Mouse (Mus musculus): Measurements from ENCODE around the gene Slc44a2.
A peak's percentile ranks its signal among the peaks of the same experiment; 100 is the strongest.
"Not testable (repeated sequence)": the region's sequence is repeated elsewhere in the genome, so short reads cannot be mapped to it uniquely, and the experiment has no call there.

The Slc44a2 gene

DNA sequence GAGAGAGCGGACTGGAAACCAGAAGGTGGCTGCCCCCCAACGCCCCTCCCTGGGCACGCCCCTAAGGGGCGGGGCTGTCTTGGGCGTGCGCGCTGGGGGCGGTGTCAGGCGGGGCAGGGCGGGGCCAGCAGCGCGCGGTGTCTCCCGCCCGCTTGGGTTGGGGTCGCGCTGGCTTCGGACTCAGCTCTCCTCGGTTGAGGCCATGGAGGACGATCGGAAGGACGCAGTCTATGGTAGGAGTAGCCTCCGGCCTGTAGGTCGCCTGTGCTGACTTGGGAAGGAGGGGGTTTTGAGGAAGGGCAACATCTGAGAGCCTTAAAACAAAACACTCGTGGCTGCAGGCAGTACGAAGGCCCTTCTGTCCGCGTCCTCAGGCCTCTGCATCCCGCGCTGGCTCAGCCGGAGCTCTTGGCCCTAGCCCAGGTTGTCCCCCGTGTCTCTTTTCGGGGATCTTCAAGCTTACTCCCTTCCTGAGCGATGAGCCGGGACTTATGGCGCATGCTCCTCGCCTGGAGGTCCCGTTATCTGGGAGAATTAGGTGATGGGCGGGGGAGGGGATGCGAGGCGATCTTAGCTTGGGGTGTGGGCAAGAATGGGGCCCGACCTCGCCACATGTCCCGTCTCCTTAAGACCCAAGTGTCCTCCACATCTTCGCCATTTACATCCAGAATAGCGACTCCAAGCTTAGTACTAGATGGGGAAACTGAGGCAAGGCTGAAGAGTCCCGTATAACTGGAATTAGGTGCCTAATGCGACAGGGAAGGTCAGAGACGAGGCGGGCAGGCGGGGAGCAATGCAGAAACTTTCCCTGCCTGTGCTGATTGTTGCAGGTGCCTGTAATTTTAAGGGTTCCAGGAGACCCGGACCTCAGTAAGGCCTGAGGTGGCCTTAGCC lies at the start of gene Slc44a2:
TSS of gene Slc44a2 (plus strand) at position 80 of the 894 bp plus-strand sequence.
- DNase-seq (ENCODE audit: extremely low spot score, low read depth, low spot score): no peak

DNA sequence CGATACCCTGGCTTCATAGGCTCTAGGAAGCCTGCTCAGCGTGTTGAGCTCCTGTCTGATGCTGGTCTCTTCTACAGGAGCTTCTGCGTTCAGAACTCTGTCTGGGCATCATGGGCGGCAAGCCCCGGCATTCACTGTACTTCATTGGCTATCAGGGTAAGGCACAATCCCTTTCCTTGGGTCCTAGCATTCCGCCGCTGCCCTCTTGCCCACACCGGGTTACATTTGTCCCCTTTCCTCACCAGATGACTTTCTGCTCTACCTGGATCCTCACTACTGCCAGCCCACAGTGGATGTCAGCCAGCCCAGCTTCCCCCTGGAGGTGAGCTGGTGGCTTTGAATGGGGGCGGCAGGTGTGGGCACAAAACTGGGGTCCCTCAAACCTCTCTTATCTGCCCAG lies 48.1 kb upstream of the Slc44a2 start:
- DNase-seq (ENCODE audit: extremely low spot score, low read depth, low spot score): no peak

DNA sequence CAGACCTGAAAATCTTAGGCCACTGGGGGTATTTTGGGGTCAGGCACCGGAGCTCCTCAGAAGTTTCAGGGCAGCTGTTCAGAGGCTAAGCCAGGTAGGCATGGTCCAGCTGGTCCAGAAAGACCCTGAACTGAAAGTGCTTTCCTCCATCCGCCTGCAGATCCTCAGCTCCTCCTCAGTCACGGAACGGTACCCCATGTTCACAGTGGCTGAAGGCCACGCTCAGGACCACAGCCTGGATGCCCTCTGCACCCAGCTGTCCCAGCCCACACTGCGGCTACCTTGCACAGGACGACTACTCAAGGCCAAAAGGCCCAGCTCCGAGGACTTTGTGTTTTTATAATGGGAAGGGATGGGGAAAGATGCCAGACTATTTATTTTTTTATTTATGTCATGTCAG lies 47.4 kb upstream of the Slc44a2 start:
- no peak for DNase-seq (ENCODE audit: extremely low spot score, low read depth, low spot score)

DNA sequence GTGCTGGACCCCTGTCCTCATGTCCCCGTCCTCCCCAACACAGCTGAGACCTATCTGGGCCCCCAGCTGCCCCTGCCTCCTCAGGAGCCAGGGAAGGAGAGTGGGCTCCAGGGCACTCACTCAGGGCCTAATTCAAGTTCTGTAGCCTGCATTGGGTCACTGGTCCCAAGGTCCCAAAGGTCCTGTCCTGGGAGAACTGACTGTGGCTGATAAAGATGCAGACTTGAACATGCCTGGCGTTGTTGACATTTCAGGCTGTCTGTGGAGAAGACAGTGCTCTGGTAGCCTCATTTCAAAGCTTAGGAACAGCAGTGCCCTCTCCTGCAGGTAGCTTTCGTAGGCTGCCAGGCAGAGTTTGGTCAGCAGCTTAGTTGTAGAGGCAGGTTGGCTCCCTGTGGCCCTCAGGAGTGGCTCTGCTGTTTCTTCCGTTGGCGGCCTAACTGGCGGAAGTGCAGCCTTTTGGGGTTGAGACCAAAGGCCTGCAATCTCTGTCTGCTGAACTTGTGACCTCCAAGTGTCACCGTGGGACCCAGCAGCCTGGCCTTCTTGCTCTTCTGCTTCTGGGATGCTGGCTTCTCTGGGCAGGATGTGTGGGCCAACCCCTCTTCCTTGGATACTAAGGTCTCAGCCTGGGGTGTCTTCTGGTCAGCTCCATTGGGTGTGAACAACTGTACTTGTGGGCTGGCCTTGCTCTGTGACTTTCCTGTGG lies 46.8 kb upstream of the Slc44a2 start:
- no peak for DNase-seq (ENCODE audit: extremely low spot score, low read depth, low spot score)

DNA sequence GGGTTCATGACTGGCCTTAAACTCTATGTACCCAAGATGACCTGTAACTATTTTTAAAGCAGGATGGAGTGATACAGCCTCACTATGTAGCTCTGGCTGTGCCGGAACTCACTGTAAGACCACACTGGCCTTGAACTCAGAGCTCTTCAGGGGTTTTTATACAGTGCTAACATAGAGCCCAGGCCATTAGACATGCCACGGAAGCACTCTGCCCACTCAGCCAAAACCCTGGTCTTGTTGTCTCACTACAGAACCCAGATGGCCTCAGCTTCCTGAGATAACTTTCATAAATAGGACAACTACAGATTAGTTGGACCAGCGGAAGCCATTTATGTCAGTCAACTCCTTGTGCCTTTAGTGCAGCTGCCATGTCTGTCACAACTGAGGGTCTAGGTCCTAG lies 46.2 kb upstream of the Slc44a2 start:
- DNase-seq (ENCODE audit: extremely low spot score, low read depth, low spot score): no peak

DNA sequence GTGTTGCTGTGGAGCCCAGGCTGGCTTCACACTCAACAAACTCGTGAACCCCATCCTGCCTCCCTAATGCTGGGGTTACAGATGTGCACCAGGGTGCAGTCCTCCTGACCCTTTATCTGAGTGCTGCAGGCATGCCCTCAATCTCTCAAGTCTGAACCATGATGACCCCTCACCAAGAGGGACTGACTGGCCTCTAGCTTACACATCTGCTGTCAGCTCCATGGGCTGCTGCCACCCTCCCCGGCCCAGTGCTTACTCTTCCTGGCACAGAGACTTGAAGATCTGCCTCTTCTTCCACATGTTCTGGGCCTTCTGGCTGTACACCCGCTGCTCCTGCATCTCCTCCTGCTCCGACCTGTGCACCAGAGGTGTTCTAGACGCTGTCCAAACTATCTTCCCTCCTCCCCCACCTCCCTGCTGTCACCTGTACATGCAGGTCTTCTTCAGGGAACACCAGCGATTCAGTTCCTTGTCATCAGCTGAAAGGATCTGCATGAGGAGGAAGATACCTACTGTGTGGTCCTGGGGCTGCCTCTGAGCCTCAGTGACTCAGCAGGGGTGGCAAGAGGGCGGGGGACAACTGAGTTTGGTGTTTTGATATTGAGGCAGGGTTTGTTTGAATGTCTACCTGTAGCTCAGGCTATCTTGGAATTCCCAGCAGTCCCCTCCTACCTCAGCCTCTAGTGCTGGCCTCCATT lies 45.3 kb upstream of the Slc44a2 start:
- DNase-seq (ENCODE audit: extremely low spot score, low read depth, low spot score): no peak

DNA sequence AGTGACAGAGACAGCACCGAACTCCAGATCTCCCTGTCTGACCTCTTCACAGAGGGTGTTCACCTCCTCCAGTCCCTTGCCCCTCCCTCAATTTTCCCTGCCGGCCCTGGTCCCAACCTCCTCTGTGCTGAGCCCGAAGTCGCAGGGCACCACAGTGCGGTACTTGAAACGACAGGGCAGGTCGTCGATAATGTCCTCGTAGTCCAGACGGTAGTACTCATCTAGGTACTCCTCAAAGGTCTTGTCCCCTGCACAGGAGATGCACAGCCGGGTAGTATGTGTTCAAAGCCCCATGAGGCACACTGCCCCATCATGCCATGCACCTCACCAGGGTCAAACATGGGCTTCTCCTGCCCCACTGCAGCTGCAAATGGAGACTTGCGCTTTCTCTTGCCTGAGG lies 44.8 kb upstream of the Slc44a2 start:
- DNase-seq (ENCODE audit: extremely low spot score, low read depth, low spot score): no peak

DNA sequence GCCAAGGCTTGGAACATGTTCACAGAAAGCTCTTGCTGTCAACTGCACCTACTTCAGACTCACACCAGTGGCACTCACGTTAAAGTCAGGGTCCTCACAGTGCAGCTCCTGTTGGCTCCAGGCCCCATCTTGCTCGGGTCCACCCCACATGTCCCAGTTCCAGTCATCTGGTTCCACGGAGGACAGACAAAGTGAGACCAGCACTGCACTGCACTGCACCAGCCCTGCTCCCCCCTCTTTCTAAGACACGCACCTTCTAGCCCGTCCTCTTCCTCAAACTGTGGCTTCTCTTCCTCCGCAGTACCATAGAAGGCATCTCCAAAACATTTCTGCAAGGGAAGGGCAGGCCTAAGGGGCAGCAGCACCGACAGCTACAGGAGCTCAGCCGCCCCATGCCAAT lies 44.2 kb upstream of the Slc44a2 start:
- DNase-seq (ENCODE audit: extremely low spot score, low read depth, low spot score): no peak

DNA sequence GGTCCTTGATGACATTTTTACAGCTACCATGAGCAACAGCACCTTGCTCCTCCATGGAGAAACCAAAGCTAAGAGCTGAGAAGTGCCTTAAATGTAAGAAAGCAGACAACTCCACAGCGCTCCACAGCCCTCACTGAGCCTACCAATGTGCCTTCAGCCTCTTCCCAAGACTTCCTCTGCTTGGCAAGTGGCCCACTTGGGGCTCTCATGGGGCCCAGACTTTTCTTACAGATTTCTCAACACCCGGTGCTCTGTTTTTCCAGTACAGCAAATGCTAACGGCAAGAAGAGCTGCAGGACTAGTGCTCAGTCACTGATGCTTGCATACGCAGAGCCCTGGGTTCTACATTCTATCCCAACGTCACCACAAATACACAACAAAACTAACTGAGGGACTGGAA lies 42.7 kb upstream of the Slc44a2 start:
- no peak for DNase-seq (ENCODE audit: extremely low spot score, low read depth, low spot score)

DNA sequence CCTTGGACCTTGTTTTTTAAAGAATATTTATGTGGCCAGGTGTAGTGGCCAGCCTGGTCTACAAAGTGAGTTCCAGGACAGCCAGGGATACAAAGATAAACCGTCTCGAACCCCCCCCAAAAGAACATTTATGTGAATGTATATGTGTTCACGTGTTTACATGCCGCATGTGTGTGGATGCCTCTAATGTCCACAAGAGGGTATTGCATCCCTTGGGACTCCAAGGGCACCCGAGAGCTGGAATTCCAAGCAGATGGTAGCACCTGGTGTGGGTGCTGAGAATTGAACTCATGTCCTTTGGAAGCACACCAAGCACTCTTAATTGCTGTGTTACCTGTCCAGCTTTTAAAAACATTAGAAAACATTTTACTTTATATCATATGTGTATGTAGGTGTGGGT lies 36.9 kb upstream of the Slc44a2 start:
- DNase-seq (ENCODE audit: extremely low spot score, low read depth, low spot score): no peak

DNA sequence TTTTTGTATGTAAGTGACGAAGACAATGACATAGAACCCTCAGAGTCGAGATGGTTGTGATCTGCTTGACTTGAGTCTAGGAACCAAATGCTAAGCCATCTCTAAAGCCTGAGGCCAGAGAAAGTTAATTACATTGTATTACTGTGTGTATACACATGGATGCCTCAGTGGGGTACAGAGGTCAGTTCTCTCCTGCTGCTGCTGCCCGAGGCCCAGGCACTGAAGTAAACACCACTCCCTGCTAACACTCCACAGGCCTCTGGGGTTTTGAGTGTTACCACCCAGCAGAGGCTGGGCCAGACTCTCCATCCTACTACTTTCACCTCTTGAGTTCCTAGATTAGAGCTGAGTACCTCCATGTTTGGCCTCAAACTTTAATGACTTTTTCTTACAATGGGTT lies 36.5 kb upstream of the Slc44a2 start:
- DNase-seq (ENCODE audit: extremely low spot score, low read depth, low spot score): no peak

DNA sequence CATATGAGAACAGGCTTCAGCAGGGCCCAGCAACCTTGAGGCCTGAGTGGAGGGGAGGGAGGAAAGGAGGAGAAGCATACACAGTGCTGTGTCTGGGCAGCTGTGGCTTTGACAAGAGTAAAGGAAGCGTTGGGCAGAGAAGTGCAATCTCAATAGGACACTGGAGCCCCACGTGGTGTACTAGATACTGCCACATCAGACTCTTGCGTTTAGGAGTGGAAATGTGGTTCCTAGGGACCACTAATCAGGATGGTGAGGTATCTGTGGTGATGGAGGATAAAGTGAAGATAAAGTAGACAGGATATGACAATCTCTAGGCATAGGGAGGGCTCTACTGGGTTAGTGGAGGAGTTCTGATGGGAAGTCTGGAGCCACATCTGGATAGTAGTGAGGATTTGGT lies 33.7 kb upstream of the Slc44a2 start:
- DNase-seq (ENCODE audit: extremely low spot score, low read depth, low spot score): no peak

DNA sequence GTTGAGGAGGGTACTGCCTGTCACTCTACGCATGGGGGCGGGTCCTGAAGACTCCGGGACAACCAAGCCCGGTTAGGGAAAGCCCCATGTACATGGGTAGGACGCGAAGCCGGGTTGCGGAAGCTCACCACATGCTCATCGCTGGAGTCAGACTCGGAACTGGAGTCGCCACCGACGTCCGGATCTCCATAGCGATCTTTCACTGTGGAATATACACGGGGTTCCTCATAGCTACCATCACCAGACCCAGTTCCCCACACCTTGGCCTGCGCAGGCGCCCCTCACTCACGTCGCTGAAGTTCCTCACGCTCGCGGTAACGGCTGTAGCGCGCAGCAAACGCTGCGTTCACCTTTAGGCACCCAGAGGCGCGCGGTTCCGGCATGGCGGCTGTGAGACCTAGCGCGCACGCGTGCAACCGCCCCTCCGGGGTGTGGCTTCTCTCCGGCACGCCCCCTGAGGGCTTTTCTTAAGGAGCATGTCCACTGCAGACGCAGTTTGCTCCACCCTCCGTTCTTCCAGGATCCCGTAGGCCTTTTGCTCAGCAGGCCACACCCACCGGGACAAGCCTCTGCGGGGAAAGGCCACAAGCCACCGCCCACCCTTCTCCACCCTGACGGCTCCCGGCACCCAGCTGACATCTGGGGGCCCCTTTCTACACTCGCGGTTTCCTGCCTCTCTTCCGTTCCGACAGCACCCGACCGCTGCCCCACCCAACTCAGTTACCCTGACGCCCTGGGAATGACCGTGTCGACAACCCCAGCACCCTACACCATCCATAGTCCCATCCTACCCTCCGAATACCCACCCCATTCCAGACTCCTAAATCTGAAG lies 32.7 kb upstream of the Slc44a2 start, which contains the start of gene Kri1:
TSS of gene Kri1 (minus strand) at position 399 of the 832 bp plus-strand sequence.
- peak; percentile 86 for DNase-seq (ENCODE audit: extremely low spot score, low read depth, low spot score)

DNA sequence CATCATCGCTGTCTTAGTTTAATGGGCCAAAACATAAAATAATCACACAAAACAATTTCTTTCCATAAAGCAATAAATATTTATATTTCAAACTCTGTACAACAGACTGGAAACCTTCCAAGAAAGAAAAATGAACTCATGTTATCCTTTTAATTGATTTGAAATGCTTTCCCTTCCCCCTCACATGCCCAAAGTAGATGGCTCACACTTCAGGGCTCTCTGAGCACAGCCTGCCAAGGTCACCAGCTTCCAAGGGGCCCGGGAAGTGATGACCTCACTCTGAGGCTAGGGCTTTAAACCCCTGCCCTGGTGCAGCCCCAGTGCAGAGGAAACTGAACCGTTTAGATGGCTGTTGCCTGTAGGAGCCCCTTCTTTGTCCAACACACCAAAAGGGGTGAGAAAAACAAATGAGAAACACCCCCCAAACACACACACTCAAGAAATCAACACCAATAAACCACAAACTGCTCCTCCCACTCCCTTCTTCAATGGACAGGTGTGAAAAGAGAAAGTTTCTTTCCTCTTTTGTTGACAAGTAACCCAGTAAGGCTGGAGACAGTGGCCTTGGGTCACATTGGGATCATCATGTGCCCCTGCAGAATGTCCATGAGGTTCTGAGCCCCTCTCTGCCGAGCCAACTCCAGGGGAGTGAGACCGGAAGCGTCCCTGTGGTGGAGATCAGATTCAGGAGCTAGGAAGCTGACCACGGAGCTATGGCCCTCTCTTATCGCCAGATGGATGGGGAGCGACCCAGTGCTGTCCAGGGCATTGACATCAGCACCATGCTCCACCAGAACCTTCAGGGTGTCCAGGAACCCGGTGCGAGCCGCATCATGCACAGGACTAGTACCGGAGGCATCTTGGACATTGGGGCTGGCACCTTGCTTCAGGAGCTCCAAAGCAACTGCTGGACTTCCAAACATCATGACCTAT lies 31.8 kb upstream of the Slc44a2 start:
- DNase-seq (ENCODE audit: extremely low spot score, low read depth, low spot score): no peak

DNA sequence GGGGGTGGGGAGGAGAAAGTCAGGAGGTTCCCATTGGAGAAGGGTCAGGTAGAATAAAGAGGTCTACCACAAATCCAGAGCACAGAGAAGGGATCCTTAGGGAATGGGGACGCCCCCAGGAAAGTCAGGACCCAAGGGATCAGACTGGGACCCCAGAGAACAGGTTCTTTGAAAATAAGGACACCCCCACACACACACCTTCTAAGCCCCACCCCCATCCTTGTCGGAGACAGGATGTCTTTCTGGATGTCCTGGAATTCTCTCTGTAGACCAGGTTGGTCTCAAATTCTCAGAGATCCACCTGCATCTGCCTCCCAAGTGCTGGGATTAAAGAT lies 31.2 kb upstream of the Slc44a2 start:
- DNase-seq (ENCODE audit: extremely low spot score, low read depth, low spot score): no peak

DNA sequence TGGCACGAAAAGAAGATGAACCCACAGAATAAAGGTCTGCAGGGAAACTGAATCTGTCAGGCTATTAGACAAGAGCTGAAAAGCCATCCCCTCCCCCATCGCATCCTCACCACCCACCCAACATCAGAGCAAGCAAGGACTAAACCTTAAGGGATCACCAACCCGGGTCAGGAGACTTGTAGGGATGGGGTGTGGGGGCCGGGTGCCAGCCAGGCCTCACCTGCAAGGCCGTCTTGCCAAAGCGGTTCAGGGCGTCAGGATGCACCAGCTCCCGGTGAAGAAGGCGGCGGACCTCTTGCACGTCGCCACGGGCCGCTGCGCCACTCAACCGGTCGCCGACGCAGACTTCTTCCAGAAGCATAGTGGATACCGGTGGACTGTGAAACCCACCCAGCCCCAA lies 29.9 kb upstream of the Slc44a2 start:
- no peak for DNase-seq (ENCODE audit: extremely low spot score, low read depth, low spot score)

DNA sequence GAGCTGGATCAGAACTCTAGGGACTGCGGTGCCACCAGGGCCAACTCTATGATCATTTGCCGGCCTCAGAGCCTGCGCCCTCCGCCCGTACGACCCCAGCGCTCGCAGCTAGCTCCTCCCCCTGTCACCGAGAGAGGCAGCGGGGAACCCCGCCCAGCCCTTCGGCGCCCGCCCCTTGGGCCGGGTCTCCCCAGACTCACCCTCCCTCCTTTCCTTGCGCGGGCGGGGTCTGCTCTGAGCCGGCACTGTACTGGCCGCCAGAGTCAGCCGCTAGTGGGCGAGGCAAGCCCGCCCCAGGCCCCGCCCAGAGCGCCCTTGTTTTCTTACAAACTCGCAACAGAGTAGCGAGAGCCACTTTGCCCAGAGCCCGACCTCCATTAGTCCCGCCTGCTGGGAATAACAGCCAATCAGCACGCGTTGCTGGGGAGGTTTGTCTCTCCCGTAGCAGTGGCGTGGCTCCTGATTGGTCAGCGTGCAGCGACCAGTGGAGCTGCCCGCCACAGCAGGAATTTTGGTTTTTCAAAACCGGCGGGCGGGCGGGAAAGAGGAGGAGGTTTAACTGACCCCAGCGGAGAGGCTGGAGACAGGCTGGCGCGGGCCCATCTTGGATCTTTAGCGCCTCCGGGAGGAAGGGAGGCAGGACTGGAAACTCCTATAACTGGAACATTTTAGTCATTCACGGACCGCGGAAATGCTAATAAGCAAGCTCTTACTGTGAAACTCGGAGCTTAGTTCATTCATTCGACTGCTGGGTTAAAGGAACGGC lies 29.3 kb upstream of the Slc44a2 start, which contains the start of gene Cdkn2d:
TSS of gene Cdkn2d (minus strand) at position 386 of the 766 bp plus-strand sequence.
- DNase-seq (ENCODE audit: extremely low spot score, low read depth, low spot score): peak; percentile 100

DNA sequence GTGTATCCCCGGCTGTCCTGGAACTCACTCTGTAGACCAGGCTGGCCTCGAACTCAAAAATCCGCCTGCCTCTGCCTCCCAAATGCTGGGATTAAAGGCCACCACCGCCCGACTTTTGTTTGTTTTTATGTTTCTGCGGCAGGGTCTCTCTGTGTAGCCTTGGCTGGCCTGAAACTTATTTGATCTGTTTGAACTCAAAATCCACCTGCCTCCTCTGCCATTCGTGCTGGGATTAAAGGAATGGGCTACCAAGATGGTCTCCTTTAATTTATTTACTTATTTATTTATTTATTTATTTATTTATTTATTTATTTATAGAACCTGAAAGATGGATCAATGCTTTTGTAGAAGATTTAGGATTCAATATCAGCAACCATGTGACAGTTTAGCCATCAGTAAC lies 28.6 kb upstream of the Slc44a2 start:
- DNase-seq (ENCODE audit: extremely low spot score, low read depth, low spot score): not testable (repeated sequence)

DNA sequence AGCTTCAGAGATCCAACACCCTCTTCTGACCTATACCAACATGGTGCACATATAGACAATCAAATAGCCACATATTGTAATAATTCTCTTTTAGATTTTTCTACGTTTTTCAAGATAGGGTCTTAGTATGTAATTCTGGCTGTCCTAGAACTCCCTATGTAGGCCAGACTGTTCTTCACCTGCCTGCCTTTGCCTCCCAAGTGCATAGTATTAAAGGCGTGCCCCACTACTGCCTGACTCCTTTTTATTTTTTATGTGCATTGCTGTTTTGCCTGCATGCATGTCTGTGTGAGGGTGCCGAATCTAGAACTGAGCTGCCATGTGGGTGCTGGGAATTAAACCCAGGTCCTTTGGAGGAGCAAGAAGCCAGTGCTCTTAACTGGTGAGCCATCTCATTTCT lies 28.2 kb upstream of the Slc44a2 start:
- DNase-seq (ENCODE audit: extremely low spot score, low read depth, low spot score): no peak
